Mouse (Mus musculus): ENCODE results near the gene Olfr1491. TPM values are rescaled to one million over a fixed set of nuclear protein-coding genes. Genes with fewer than 3 reads are reported as not detected.

Gene Olfr1491
- total RNA-seq (2022), result not detected

- DNase-seq (ENCODE audit: low spot score in 2 of 2), result no peak
Measured at GRCm38 (mm10) chr19:13696968-13697367, at the start of gene Olfr1491. Gene Olfr1491, plus strand, starts transcription at chr19:13697268.

GRCm38 (mm10) chr19:13650791-13651190 is 46.3 kb upstream of the Olfr1491 start, which contains the start of gene Olfr1490:
Gene Olfr1490, plus strand, starts transcription at chr19:13651091.
- no peak for DNase-seq (ENCODE audit: low spot score in 2 of 2)

DNA sequence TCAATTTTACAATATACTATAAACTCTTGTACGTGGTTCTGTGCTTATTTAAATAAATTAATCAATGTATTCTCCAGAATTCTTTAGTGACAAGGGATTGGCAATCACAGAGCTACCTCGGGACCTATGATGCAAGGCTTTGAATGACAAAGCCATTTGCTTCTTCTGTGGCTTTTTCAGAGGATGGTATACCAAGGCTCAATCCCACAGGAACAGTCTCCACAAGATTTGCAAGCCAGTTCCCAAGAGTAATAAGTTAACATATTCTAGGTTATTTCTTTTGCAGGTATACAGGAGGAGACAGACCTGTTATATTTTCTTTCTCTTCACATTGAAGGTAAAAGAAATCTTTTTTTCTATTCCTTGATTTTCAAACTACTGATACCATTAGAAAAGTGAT is 25.9 kb downstream of the Olfr1491 start, which contains the start of gene Olfr1493-ps1:
Gene Olfr1493-ps1, plus strand, starts transcription at position 301 of the 400 bp plus-strand sequence.
- no peak for DNase-seq (ENCODE audit: low spot score in 2 of 2)

- no peak for DNase-seq (ENCODE audit: low spot score in 2 of 2)
Measured at GRCm38 (mm10) chr19:13739428-13739827, 42.4 kb downstream of the Olfr1491 start, which contains the start of gene Olfr1494. Gene Olfr1494, plus strand, starts transcription at chr19:13739728.

GRCm38 (mm10) chr19:13749366-13749765 is 52.3 kb downstream of the Olfr1491 start:
- DNase-seq (ENCODE audit: low spot score in 2 of 2), result no peak

Other genes starting within 250 kb of the Olfr1491 start
- gene Olfr1472, start 241.2 kb upstream of the Olfr1491 start, total RNA-seq (2022), result not detected
- gene Olfr1474, start 227.7 kb upstream of the Olfr1491 start, total RNA-seq (2022), result not detected
- gene Olfr1475, start 217.1 kb upstream of the Olfr1491 start, total RNA-seq (2022), result not detected
- not detected for gene Olfr1477, start 196.7 kb upstream of the Olfr1491 start, total RNA-seq (2022)
- not detected for gene Olfr1480, start 169.4 kb upstream of the Olfr1491 start, total RNA-seq (2022)
- not detected for gene Olfr1484, start 113.8 kb upstream of the Olfr1491 start, total RNA-seq (2022)
- gene Olfr1487, start 79.9 kb upstream of the Olfr1491 start, total RNA-seq (2022), result not detected
- not detected for gene Olfr1489, start 65.6 kb upstream of the Olfr1491 start, total RNA-seq (2022)
- not detected for gene Olfr1490, start 46.2 kb upstream of the Olfr1491 start, total RNA-seq (2022)
- not detected for gene Olfr1493-ps1, start 26.0 kb downstream of the Olfr1491 start, total RNA-seq (2022)
- not detected for gene Olfr1494, start 42.5 kb downstream of the Olfr1491 start, total RNA-seq (2022)
- gene Olfr1495, start 67.3 kb downstream of the Olfr1491 start, total RNA-seq (2022), result not detected
- not detected for gene Olfr1496, start 80.6 kb downstream of the Olfr1491 start, total RNA-seq (2022)
- not detected for gene Olfr1497, start 100.9 kb downstream of the Olfr1491 start, total RNA-seq (2022)
- gene Olfr1499, start 122.2 kb downstream of the Olfr1491 start, total RNA-seq (2022), result not detected
- gene Olfr1500, start 133.2 kb downstream of the Olfr1491 start, total RNA-seq (2022), result not detected
- not detected for gene Olfr1501, start 153.4 kb downstream of the Olfr1491 start, total RNA-seq (2022)
- gene Olfr1502, start 164.5 kb downstream of the Olfr1491 start, total RNA-seq (2022), result not detected
- not detected for gene Olfr1504, start 200.7 kb downstream of the Olfr1491 start, total RNA-seq (2022)
- gene Olfr1505, start 216.3 kb downstream of the Olfr1491 start, total RNA-seq (2022), result not detected

Measured in layer of hippocampus, adult 8-10 months (tissue).